Mouse (Mus musculus) layer of hippocampus, adult 18-20 months (tissue): ENCODE data around the gene Sema3e. TPM values are rescaled to one million over a fixed set of nuclear protein-coding genes. Genes with fewer than 3 reads are reported as not detected.

Source experiments
- DNase-seq, 2 experiments: peaks; one replicate each; pipeline ENCODE4 v3.0.0; 2022; ENCODE audit warnings: low spot score in 2 of 2
- total RNA-seq, 2 experiments: library from RNA; stranded (reverse); gene quantifications; 2 replicates each; pipeline ENCODE4 v1.2.3; 2021

Sema3e gene
- total RNA-seq, 2 experiments from 2014 or later: 37.2 to 38.2 TPM

DNA sequence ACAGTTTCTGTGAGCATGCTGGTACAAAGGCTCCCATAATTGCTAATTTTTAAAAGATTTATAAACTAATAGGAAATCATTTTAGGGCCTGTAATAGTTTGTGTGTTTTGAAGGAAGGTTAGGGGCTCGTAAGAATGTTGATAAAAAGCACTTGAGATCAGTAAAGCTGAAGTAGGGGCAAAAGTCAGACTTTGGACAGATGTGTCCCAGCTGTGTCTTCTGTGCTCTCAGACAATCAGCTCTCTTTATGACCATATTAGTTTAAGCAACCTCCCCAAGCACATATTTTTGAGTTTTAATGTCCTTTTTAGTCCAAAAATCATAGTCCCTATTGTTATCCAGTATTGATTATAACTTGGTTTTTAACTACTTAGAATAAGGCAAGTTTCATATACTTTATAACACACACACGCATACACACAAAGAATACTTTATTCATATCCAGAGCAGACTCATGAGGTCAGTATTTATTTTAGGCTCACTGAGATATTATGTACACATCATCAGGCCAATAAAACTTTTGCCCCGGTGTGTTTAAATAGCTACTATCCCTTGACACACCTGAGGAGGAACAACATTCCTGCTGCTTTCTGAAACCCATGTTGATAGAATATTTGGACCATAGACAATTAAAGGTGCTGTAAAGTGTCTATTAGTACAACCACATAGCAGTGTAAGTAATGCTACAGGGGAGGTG lies 173.4 kb downstream of the Sema3e start:
- no peak for DNase-seq

- DNase-seq: no peak
Measured at GRCm38 (mm10) chr5:14206794-14207193, 181.7 kb downstream of the Sema3e start.

DNA sequence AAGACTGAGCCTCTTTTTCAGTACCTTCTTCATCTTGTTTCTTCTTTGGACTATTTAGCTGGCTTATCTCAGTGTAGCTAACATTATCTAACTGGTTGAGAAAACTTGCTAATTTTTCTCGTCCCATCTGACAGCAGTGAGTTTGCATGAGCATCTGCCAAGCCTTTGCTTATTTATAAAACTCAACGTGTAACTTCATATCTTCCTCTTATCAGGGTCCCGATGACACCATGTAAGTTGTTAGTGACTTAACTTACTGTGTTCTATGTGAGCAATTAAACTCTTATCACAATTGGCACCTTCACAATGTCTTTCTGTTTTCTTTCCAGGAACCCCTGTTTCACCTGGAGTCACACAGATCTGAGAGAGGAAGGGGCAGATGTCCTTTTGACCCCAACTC lies 184.9 kb downstream of the Sema3e start:
- no peak for DNase-seq

DNA sequence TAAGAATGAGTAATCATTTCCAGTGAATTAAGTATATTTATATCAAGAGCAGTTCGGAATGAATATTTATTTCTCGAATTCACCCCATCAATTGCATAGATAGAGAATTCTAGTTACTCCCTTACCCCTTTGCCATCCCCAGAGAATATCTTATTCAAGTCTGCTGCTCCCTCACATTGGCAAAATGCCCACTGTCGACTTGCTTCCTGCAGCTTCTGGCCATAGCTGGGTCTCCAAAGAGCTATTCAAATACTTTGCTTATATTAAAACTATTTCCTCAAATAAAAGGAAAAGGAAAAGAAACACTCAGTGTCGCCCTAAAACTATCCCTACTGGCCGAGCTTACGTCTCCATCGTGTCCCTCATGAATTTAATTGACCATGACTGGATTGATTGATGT lies 191.1 kb downstream of the Sema3e start:
- no peak for DNase-seq

- DNase-seq: peak in 1 of 2 experiments; percentile 62
Measured at GRCm38 (mm10) chr5:14218677-14219076, 193.6 kb downstream of the Sema3e start.

DNA sequence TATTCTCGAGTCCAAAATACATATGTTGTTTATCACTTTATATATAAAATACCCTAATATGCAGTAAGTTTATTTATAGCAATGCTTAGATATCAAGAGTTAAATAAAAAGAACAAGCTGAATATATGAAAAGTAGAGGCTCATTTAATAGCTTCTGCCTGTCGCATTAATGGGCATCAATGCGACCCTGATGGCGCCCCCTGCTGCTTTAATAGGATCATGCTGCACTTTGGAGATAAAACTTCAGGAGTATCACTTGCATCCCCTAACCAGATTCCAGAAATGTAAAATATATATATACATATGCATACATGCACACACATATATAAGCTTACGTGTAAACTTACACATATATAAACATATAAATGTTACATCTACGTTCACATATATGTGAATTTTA lies 199.4 kb downstream of the Sema3e start:
- DNase-seq: no peak

DNA sequence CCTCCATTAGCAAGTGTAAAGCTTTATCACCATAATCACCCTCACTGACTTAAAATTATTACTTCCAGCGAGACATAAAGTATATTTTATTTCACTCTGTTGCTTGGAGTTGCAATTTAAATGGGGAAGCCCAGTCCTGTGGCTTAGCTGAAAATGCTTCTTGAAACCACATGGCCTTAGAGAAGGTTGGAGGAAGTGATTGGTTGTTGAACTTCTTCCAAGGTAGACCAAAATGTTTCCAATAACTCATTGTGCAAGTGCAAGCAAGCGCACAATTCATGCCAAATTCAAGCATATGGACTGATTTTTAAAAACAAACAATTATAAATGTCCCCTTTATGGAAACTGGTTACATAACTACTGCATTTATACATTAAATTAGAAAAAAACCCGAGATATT lies 206.0 kb downstream of the Sema3e start:
- DNase-seq: no peak

DNA sequence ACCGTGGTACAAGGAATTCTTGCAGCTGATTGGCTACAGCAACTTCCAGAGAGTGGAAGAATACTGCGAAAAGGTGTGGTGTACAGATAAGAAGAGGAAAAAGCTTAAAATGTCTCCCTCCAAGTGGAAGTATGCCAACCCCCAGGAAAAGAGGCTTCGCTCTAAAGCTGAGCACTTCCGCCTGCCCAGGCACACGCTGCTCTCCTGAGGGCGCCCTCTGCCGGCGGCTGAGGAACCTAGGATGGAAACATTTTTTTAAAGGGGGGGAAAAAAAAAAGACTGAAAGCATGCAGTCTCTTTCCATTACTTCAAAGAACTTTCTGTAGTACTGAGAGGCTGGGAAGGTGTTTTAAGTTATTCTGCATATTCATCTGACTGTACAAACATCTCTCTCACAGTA lies 227.5 kb downstream of the Sema3e start:
- DNase-seq: no peak

DNA sequence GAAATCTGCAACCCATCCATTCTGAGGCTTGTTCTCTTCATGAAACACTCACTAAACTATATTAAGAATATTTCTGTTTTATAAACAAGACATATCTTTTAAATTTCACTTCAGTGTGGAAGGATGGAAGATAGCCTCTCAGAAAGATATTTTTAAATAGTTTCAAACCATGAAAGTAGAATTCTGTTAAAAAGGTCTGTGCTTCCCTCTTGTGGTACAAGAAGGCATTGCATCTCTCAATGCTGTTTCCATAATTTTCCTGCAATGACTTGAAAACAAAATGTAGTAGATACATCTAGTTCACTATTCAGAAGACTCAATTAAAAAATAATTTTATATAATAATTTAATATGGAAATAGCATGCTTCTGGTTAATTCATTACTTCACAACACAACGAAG lies 228.3 kb downstream of the Sema3e start:
- peak in 1 of 2 experiments; percentile 58 for DNase-seq

GRCm38 (mm10) chr5:14260156-14260555 lies 235.1 kb downstream of the Sema3e start:
- DNase-seq: no peak

GRCm38 (mm10) chr5:14267400-14267799 lies 242.3 kb downstream of the Sema3e start:
- no peak for DNase-seq

Other genes with a start within 250 kb of the Sema3e start
- gene Speer3, start 233.7 kb upstream of the Sema3e start, total RNA-seq: not detected